Mouse (Mus musculus): Measurements from ENCODE around the gene Icmt.

DNA sequence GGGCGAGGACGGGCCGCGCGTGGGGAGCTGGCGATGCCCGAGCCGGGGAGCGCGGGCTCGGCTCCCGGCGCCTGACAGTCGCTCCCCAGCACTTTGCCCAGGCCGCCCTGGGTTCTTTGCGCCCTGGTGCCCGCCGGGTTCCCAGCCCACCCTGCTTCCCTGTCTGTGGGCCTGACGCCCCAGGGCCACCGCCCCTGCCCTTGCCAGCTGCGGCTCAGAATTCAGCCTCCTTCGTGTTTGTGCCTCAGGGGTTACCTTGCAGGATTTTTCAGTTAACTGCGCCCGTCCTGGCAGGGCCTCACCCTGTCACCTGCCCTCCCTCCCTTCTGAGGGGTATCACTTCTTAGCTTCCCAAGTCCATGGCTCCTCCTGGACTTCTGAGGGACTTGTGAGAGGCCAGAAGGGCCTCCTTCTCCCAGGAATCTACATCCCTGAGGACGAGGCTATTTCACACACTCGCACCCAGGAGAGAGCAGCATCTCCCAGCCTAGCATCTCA lies 42.3 kb downstream of the Icmt start:
- no peak for TF ChIP-seq CTCF (IDR thresholded peaks at IDR 0.05)
- TF ChIP-seq EP300 (IDR thresholded peaks at IDR 0.05) = no peak
